Mouse (Mus musculus): ENCODE measurements around the gene Ndufaf3.

DNA sequence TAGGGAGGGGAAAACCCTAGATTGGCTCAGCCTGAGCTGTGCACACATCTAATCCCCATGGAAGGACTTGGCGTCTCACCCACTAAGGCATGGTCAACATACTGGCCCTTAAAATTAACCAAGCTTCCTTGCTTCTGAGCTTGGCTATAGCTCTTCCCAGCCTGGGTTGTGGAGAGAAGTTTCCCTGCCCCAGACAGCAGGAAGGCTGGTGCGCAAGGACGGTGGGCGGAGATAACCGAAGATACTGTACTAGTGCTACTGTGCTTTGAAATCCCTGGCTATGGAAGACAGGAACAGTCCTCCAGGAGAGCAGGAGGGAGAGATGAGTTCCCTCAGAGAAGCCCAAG is 12.1 kb upstream of the Ndufaf3 start:
- TF ChIP-seq POLR2A (IDR thresholded peaks at IDR 0.05; ENCODE audit: borderline replicate concordance, extremely low read depth, insufficient read depth, insufficient read length, poor library complexity, severe bottlenecking) (no peak), CTCF (IDR thresholded peaks at IDR 0.05; ENCODE audit: borderline replicate concordance, extremely low read depth, insufficient read depth, insufficient read length) (no peak)
